Mouse (Mus musculus): ENCODE measurements around the gene Elane.

Elane gene

DNA sequence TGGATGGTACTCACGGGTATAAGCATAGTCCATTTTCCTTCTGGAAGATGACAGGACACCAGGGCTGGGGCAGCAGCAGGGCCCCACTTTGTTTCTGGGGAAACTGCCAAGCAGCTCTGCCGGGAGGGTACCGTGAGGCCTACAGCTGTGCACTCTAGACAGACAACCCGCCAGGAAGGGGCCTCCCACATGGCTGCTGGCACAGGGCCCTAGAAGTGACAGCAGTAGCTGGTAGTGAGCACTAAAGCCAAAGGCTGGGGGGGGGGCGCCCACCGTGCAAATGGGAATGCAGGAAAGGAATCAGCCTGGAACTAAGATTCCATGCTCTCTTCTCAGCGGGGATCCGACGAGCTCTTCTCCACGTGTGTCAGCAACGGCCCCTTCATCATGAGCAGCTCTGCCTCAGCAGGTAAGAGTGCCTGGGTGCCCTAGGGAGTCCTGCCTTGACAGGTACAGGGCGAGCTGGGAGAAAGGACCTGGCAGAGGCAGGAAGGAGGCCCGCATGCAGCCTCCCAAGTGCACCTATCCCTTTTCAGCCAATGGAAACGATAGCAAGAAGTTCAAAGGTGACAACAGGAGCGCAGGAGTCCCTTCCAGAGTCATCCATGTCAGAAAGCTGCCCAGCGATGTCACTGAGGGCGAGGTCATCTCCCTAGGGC, 27.5 kb upstream of the Elane start:
- no peak for DNase-seq (ENCODE audit: low spot score)

DNA sequence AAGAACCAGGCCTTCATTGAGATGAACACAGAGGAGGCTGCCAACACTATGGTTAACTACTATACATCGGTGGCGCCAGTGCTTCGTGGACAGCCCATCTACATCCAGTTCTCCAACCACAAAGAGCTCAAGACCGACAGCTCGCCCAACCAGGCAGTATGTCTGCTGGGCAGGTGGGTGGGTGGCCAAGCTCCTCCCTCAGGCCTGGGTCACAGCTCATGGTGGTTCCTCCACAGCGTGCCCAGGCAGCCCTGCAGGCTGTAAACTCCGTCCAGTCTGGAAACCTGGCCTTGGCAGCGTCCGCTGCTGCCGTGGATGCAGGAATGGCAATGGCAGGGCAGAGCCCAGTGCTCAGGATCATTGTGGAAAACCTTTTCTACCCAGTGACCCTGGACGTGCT, 26.9 kb upstream of the Elane start:
- DNase-seq (ENCODE audit: low spot score) = no peak

DNA sequence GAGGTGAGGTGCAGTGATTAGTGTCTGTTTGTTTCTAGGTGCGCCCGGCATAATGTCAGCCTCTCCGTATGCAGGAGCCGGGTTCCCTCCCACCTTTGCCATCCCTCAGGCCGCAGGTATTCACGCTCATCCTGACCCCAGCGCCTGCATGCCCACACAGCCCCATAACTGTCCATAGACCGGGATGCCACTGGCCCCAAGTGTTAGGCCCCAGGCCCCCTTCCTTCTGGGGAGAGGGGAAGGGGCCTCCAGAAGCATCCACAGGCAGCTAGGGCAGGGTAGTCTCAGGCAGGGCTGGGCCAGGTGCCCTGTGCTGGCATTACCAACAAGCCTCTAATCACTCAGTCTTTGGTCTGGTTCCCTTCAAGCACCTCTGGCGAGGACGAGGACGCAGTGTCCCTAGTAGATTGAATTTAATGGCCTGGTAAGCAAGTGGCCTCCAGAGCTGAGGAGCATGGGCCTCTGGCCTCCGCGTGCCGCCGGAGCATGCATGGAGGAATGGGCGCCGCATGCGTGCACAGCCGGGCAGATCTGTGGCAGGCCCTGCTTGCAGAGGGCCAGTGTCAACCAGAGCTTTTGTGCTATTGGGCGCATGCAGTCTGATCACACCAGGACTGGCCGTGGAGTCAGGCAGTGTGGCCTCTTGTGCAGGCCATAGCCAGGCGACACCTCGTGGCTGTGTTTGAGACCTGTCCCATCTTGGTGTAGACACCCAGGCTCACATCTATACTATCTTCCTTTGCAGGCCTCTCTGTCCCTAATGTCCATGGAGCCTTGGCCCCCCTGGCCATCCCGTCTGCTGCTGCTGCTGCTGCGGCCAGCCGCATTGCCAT, 25.8 kb upstream of the Elane start:
- DNase-seq (ENCODE audit: low spot score) = no peak

DNA sequence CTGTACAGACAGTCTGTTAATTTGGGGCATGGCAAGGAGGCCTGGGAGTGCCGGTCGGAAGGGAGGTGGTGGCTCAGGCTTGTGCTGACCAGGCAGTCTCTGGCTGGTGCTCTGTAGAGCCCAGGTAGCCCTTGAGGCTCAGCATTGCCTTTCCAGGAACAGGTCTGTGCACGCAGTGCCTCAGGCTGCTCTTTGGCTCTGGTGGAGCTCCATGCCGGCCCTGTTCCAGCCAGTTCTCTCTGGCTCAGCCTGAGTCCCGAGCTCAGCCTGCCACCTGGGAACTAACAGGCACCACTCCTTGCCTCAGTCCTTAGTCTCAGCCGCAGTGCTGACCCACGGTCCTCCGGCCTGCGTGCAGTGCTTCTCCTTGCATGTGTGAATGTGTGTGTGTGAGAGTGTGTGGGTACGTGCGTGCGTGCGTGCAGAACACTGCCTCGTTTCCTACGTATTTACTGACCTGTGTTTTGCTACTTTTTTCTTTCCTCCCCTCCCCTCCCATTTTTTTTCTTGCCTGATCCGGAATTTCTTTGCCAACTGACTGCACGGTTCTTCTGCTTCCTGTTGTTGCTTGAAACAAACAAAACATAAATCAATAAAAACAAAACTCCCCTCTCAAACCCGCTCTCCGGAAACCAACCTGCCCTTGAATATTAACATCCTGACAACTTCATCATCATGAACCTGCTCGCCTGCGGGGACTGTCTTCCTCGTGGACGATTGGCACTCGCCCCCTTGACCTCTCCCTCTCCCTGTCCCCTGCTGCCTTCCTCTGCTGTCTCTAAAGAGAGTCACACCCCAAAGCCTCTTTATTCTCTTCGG, 24.6 kb upstream of the Elane start:
- DNase-seq (ENCODE audit: low spot score) = no peak

DNA sequence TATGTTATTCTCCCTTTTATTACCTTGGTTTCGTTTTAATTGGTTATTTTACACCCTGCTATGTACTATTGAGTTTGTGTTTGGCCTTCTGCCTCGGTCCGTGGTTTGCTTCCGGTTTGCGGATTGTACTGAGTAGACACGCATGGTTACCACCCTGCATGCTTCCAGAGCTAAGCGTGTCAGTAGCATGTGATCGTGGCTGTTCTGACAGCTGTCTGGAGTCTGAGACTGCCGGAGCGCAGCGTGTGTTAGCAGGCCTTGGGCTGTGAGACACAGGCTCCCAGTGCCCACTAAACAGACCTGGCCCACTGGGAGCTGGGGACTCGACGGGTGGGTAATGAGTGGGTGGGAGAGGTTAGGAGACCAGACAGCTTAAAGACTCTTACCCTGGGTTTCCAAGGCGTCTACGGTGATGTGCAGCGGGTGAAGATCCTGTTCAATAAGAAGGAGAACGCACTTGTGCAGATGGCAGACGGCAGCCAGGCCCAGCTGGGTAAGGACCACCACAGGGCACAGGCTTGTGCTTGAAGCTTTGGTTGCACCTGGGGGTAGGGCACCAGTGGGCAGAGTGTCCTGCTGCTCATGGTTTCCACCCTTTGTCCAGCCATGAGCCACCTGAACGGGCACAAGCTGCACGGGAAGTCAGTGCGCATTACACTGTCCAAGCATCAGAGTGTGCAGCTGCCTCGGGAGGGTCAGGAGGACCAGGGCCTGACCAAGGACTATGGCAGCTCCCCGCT, 23.8 kb upstream of the Elane start:
- DNase-seq (ENCODE audit: low spot score) = no peak

DNA sequence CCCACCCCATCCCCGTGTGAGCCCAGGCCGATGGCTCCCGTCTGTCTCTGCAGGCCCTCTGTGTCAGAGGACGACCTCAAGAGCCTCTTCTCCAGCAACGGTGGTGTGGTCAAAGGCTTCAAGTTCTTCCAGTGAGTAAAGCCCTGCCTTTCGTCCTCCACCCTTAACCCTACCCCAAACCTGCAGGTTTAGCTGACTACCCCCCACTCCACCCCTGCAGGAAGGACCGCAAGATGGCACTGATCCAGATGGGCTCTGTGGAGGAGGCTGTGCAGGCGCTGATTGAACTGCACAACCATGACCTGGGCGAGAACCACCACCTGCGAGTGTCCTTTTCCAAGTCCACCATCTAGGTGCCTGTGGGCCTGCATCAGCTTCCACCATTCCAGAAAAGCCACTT, 23.1 kb upstream of the Elane start:
- no peak for DNase-seq (ENCODE audit: low spot score)

DNA sequence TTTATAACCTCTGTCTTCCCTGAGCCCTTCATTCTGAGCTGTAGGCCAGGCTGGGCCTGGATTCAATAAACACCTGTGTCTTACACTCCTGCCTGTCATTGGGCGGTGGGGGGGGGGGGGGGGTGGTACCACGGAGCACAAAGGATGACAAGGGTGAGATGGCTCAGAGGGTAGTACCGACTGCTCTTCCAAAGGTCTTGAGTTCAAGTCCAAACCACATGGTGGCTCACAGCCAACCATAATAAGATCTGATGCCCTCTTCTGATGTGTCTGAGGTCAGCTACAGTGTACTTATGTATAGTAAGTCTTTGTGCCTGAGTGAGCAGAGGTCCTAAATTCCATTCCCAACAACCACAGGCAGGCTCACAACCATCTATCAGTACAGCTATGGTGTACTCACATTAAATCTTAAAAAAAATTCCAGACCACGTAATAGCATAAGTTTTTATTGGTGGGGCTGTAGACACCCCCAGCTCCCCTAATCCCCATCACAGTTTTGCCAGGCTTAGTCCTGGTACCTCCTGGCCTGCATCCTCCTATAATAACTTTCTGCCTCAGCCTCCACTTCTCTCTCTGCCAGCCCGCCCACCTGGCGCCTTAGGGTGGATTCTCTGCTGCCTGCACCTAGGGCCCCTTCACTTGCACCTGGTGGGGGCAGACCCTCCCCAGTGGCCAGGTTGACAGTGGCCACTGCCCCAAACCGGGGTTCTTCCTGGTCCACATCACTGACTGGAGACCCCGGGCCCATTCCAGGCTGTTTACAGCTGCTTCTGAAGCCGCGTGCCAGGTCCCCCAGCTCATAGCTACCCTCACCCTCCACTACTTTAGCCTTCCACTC, 21.5 kb upstream of the Elane start:
- DNase-seq (ENCODE audit: low spot score) = no peak

DNA sequence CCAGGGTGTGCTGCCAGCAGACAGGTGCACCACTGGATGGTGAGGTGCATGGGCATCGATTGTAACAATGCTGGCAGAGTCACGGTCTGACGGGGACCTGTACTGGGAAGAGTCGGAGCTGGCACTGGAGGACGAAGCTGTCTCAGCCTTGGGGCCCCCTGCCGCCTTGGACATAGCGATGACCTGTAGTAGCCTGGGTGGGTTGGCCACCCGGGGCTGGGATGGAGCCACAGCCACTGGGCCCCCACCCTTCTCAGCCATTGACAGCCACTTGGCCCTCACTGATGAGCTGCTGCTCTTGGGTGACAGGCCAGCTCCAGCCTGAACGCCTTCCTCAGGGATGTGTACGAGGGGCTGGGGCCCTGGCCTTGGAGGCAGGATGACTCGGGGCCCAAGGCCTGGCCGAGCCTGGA, 20.9 kb upstream of the Elane start:
- DNase-seq (ENCODE audit: low spot score) = no peak

DNA sequence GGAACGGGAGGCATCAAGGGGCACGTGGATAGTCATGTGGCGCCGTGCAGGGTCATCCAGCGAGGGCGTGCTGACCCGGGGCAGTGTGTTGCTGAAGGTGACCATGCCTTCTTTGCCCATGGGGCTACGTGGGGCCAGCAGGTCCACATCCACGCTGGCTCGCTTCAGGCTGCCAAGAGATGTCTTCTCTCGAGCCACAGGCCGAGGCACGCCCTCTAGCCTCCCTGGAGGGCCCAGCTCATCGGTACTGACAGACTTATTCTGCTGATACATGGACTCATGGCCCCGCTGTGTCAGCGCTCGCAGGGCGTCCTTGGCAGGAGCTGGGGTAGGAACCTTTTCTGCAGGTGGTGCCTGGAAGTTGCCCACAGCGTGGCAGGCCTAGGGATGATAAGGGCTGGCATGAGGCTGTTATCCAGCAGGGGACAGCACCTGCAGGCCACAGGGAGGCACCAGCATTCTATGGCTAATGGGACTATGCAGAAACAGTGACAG, 20.2 kb upstream of the Elane start:
- no peak for DNase-seq (ENCODE audit: low spot score)

DNA sequence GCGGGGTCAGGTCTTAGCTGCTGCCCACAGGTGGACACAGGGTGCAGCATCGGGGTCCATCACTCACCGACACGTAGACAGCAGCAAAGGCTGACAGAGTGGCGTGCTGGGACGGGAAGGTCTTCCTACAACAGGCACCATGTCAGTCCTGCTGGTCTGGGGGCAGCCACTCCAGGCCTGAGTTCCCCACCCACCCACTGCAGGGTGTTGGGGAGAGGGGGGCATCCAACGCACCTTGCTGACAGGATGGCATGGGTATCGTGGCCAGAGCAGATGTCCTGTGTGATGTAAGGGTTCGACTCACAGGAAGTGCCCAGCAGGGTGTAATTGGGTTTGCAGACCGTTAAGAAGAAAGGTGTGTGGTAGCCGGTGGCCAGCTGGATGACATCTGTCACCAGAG, 19.4 kb upstream of the Elane start:
- no peak for DNase-seq (ENCODE audit: low spot score)

DNA sequence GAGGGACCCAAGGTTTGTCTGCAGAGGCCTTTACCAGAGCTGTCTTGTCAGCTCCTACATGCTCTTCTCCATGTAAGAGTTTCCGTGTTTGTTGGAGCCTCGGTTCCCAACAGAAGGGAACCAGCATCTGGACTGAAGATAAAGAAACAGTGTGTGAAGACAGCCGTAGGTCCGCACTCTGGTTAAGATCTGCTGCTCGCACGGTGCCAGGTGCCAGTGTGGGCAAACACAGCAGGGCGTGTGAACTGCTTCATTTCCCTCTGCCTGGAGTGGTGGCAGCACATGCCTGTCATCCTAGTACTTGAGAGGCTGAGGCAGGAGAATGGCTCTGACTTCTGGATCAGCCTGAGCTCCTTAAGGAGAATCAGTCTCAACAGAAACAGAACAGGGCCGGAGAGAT, 14.2 kb upstream of the Elane start:
- DNase-seq (ENCODE audit: low spot score) = no peak

DNA sequence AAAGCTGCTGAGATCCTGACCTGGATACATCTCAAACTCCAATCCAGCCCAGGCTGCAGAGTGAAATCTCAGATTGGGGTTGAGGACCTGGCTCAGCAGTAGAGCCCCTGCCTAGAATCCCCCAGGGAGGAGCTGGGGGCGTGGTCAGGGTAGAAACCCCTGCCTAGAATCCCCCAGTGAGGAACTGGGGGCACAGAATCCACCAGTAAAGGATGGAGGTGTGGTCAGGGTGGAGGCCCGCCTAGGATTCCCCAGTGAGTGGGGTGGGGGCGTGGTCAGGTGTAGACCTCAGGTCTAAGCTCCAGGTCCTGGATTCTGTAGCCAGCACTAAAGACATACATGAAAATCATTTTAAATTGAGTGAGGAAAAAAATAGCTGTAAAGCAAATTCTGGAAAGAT, 13.2 kb upstream of the Elane start:
- DNase-seq (ENCODE audit: low spot score) = no peak

DNA sequence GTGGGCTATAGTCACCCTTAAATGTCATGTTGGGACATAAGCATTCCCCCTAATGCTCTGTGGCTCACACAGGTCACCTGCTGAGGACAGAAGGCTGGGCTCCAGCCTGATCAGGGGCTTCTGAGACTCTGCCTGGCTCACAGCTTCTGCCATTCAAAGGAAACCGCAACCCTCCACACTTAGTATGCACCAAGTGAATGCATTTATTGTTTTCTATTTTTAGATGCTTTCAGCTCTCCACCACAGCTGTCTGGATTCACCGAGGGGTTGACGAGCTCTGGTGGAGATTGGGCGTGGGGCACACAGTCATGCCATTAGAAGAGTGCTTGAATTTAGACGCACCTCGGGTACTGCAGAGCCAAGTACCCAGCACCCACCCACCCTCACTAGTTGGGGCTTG, 12.7 kb upstream of the Elane start:
- DNase-seq (ENCODE audit: low spot score) = no peak

DNA sequence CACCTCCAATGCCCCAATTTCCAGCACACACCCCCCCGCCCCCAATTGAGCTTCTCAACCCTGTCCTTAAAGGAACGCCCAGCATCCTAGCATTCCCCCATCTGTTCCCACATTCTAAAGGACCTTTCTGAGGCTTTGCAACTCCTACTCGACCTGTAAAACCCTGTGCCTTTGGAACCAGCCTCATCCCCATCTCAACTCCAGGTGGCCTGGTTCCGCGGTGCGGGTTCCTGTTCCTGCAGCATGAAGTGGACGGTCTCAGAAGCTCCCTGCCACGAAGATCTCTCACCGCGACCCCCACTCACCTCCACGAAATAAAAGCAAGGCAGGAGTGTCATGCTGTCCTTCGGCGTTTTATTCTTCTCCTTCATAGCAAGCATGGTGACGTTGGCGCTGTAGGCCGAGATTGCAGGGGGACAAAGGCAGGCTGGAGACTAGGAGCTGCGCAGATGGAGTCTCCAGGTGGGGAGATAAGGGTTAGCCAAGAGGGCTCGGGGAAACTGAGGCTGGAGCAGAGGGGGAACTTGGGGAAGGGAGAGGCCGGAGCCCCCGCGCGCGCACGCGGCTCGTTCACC, 12.2 kb upstream of the Elane start:
- DNase-seq (ENCODE audit: low spot score) = no peak

DNA sequence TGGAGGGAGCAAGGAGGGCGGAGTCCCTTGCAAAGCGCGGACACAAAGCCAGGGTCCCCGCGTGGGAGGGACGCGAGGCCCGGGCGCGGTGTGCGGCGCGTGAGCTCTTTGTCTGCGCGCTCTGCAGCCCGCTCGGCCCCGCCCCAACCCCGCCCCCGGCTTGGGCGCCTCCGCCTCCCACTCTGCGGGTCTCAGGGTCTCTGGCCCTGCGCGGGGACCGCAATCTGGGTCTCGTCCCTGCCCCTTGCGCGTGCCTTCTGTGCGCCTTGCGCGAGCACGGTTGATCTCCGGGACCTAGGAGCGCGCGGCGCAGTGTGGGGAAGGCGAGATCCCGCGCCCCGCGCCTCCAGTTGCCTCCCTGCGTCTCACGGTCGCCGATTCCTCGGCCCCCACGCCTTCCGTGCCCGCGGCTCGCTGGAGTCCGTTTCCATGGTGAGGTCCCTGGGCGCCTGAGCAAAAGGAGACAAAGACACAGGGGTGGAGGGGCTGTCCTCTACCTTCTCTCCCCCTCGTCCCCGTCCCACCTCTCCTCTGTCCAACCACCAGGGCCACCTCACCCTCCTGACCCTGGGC, 11.7 kb upstream of the Elane start, which contains the start of the genes Prtn3 and Plppr3:
Gene Prtn3, plus strand, starts transcription at position 187 of the 573 bp plus-strand sequence.
Gene Plppr3, minus strand, starts transcription at position 345 of the 573 bp plus-strand sequence.
- no peak for DNase-seq (ENCODE audit: low spot score)

DNA sequence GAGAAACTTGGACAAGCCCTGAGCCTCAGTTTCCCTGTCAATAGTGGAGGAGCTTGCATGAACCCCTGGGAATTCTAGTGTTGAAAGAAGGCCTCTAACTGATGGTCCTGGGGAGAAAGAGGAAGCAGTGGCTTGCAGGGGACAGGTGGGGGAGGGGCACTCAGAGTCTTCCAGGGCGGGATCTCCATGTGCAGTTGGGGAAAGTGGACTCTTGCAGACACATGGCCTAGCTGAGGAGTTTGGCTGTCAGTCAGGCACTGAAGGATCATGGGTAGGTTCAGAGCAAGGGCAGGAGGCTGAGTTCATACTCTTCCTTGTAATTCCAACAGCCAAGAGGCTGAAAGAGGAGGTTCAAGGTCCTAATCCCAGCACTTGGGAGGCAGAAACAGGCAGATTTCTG, 8.9 kb upstream of the Elane start:
- no peak for DNase-seq (ENCODE audit: low spot score)

DNA sequence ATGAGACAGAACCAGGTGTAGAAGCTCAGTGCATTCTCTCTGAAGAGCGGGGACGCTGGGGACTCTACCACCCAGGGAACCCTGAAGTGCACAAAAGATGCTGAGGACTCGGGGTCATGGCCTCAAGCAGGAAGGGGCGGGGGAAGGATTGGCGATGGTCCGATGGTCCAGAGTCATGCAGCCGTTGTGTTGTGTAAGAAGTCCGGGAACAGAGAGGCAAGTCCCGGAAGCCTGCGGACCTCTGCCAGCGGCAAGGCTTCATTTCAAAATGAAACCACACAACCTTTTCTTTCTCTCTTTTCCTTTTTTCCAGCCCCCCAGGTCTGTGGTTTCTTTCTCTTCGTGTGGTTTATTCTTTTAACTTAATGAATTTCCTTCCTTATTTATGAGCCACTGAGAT, 8.3 kb upstream of the Elane start:
- no peak for DNase-seq (ENCODE audit: low spot score)

DNA sequence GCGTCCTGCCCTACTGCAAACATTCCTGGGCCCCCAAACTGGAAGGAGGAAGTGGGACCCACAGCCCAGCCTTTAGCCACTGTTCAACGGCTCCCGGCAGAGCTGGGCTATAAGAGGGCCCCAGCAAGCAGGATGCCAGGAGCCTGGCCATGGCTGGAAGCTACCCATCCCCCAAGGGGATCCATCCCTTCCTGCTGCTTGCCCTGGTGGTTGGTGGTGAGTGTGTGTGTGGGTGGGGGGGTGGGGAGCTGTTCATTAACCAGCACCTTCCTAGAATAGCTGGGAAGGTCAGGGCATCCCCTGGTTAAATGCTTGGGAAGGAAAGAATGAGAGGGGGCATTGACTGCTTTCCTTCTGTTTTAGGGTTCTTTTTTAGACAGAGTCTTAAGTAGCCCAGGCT, 6.5 kb upstream of the Elane start:
- no peak for DNase-seq (ENCODE audit: low spot score)

DNA sequence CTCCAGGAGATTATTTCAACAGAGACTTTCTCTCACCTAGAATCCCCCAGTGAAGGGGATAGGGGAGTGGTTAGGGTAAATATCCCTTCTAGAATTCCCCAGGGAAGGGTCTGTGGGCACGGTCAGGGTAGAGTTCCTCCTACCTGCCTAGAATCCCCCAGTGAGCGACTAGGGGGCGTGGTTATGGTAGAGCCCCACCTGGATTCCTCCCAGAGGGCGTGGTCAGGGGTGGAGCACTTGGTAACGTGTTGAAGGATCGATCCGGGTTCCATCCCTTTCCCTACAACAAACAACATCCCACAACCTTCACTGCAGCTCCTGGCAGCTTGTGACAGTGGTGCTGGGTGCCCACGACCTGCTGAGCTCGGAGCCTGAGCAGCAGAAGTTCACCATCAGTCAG, 5.3 kb upstream of the Elane start:
- no peak for DNase-seq (ENCODE audit: low spot score)

DNA sequence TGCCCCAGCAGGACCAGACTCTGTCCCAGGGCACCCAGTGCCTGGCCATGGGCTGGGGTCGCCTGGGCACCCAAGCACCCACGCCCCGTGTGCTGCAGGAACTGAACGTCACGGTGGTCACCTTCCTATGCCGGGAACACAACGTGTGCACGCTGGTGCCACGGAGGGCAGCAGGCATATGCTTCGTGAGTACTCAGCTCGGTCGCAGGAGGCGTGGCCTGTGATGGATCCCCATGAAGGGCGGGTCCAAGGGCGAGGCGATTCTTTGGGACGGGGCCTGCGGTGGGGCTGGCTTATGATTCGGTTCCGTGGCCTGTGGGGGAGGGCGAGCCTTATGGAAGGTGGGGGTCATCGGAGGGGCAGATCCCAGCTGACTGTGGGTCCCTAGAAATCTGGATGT, 4.1 kb upstream of the Elane start:
- DNase-seq (ENCODE audit: low spot score) = no peak
